Mouse (Mus musculus): ENCODE data around the gene Spo11.

The Spo11 gene

GRCm38 (mm10) chr2:173011440-173011839 is 33.9 kb downstream of the Spo11 start:
- no peak for DNase-seq

- no peak for DNase-seq
These were observed 37.3 kb downstream of the Spo11 start for GRCm38 (mm10) chr2:173014741-173015287.

- no peak for DNase-seq
These were observed 40.4 kb downstream of the Spo11 start for GRCm38 (mm10) chr2:173017940-173018339.

GRCm38 (mm10) chr2:173018618-173019017 is 41.1 kb downstream of the Spo11 start:
- DNase-seq: no peak

- DNase-seq: no peak
These were observed 41.8 kb downstream of the Spo11 start for GRCm38 (mm10) chr2:173019322-173019721.

- peak; percentile 86 for DNase-seq
These were observed 42.3 kb downstream of the Spo11 start for GRCm38 (mm10) chr2:173019790-173020189.

GRCm38 (mm10) chr2:173020430-173020829 is 42.9 kb downstream of the Spo11 start, which contains the start of gene Rbm38:
Rbm38 (plus strand) TSS chr2:173020498.
- peak; percentile 35 for DNase-seq

- DNase-seq: peak; percentile 95
These were observed 44.1 kb downstream of the Spo11 start for GRCm38 (mm10) chr2:173021633-173022055.

GRCm38 (mm10) chr2:173022056-173022681 is 44.7 kb downstream of the Spo11 start:
- DNase-seq: peak; percentile 52

GRCm38 (mm10) chr2:173022813-173023212 is 45.3 kb downstream of the Spo11 start:
- peak; percentile 41 for DNase-seq

- DNase-seq: peak; percentile 18
These were observed 45.9 kb downstream of the Spo11 start for GRCm38 (mm10) chr2:173023371-173023851.

- no peak for DNase-seq
These were observed 46.5 kb downstream of the Spo11 start for GRCm38 (mm10) chr2:173023966-173024365.

GRCm38 (mm10) chr2:173024392-173024791 is 46.9 kb downstream of the Spo11 start:
- DNase-seq: no peak

GRCm38 (mm10) chr2:173024938-173025337 is 47.4 kb downstream of the Spo11 start:
- peak; percentile 51 for DNase-seq

- DNase-seq: no peak
These were observed 48.8 kb downstream of the Spo11 start for GRCm38 (mm10) chr2:173026286-173026685.

- no peak for DNase-seq
These were observed 49.2 kb downstream of the Spo11 start for GRCm38 (mm10) chr2:173026688-173027131.

- no peak for DNase-seq
These were observed 49.8 kb downstream of the Spo11 start for GRCm38 (mm10) chr2:173027169-173027823.

- no peak for DNase-seq
These were observed 50.5 kb downstream of the Spo11 start for GRCm38 (mm10) chr2:173027824-173028495.

- DNase-seq: no peak
These were observed 51.1 kb downstream of the Spo11 start for GRCm38 (mm10) chr2:173028508-173029031.

- no peak for DNase-seq
These were observed 53.3 kb downstream of the Spo11 start for GRCm38 (mm10) chr2:173030591-173031338.

- no peak for DNase-seq
These were observed 56.0 kb downstream of the Spo11 start for GRCm38 (mm10) chr2:173033531-173033930.

- DNase-seq: no peak
These were observed 57.5 kb downstream of the Spo11 start for GRCm38 (mm10) chr2:173034998-173035397.

Data from cerebellum, adult 9-10 months (tissue).